Mouse (Mus musculus): ENCODE measurements around the gene Plin2.

GRCm38 (mm10) chr4:86690768-86691167 lies 20.9 kb upstream of the Plin2 start:
- TF ChIP-seq CTCF (IDR thresholded peaks at IDR 0.05), result no peak
- no peak for TF ChIP-seq POLR2A (IDR thresholded peaks at IDR 0.05; ENCODE audit: insufficient read depth, low read depth, low read length)
- no peak for TF ChIP-seq EP300 (IDR thresholded peaks at IDR 0.05; ENCODE audit: insufficient read depth, low read depth, low read length)
